In the genomic region with DNA sequence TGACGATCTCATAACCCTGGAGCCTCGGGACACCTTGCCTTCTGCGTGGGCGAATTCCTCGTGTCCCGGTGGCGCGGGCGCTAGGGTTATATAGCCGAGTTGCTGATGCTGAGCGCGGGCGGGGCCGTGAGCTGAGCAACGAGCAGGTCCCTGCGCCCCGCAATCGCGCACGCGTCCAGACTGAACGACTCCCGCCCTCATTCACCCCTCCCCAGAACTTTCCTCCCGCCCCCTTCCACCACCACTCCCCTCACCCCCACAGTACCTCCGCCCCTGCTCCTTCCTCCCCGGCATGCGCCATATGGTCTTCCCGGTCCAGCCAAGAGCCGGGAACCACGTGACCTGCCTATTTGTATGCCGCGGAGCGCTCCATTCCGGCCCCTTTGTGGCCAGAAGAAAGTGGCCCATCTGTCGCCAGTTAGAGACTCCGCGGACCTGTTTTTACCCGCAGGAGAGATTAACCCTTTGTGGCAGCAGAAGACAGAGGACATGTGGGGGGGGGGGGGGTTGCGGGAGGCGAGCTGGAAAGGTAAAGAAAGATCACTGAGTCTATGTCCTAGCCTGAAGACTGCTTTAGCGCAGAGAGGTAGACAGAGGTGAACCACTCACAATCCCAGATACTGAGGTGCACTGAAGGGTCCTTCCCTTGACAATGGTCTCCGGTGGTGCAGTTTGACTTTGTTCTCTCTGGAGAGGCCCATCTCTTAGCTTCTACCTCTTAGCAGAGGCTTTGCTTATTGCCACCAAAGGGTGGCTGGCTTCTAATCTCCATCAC, we compare ENCODE assay signal across 8 mouse cellular contexts. TPM values are rescaled to one million over a fixed set of nuclear protein-coding genes. Genes with fewer than 3 reads are reported as not detected.
DNase-seq lines count a peak whose midpoint lies in the region; ATAC-seq and TF ChIP-seq lines count a peak whose summit lies in the region.

A gene (minus strand): TSS at position 177 of the 775 bp plus-strand sequence.
A gene (minus strand): TSS at position 211 of the 775 bp plus-strand sequence.

- no peaks in the 10 kb centered on the region for H3K9me3 ChIP-seq in E14TG2a.4 (ENCODE audit: low read length)
- no peaks in the 10 kb centered on the region for H3K9me3 ChIP-seq in forebrain, embryonic 10.5 days
- H3K9me3 ChIP-seq in midbrain, embryonic 13.5 days = no peaks in the 10 kb centered on the region

- TF ChIP-seq CTCF in E14TG2a.4 (conservative IDR thresholded peaks at IDR 0.05; ENCODE audit: low read length) = no peak

- H3K36me3 ChIP-seq in E14TG2a.4 (ENCODE audit: insufficient read depth, low read length) = peaks cover 10% of the 10 kb centered on the region; the same call in 1 of the 2 replicates
- no peaks in the 10 kb centered on the region for H3K36me3 ChIP-seq in forebrain, embryonic 10.5 days (replicated peaks)
- no peaks in the 10 kb centered on the region for H3K36me3 ChIP-seq in midbrain, embryonic 13.5 days

- H3K27ac ChIP-seq in forebrain, embryonic 10.5 days = peak within 1 kb of the TSS; percentile 70
- peak within 1 kb of the TSS; percentile 87 for H3K27ac ChIP-seq in midbrain, embryonic 13.5 days

- peaks cover 65% of the 10 kb centered on the region for H3K4me1 ChIP-seq in E14TG2a.4 (replicated peaks; ENCODE audit: low read depth, low read length)
- H3K4me1 ChIP-seq in forebrain, embryonic 10.5 days = peaks cover 64% of the 10 kb centered on the region
- H3K4me1 ChIP-seq in midbrain, embryonic 13.5 days (replicated peaks) = peaks cover 57% of the 10 kb centered on the region

- H3K9ac ChIP-seq in midbrain, embryonic 13.5 days (replicated peaks) = peak within 1 kb of the TSS; percentile 76

- H3K4me2 ChIP-seq in midbrain, embryonic 13.5 days (replicated peaks) = peak within 1 kb of the TSS; percentile 72

- peaks cover 46% of the 10 kb centered on the region for H3K27me3 ChIP-seq in E14TG2a.4 (ENCODE audit: insufficient read depth, low read length)
- H3K27me3 ChIP-seq in forebrain, embryonic 10.5 days (ENCODE audit: poor library complexity, severe bottlenecking) = peaks cover 100% of the 10 kb centered on the region
- H3K27me3 ChIP-seq in midbrain, embryonic 13.5 days = peaks cover 53% of the 10 kb centered on the region

- peak within 1 kb of the TSS; percentile 74 for H3K4me3 ChIP-seq in E14TG2a.4 (replicated peaks; ENCODE audit: low read length)
- H3K4me3 ChIP-seq in forebrain, embryonic 10.5 days = peak within 1 kb of the TSS; percentile 52
- peak within 1 kb of the TSS; percentile 54 for H3K4me3 ChIP-seq in midbrain, embryonic 13.5 days (replicated peaks)

- DNase-seq in ZHBTc4 (ENCODE audit: low read depth, low spot score) = peak; percentile 81
- peak; percentile 83 for DNase-seq in forebrain, embryonic 10.5 days (ENCODE audit: extremely low spot score, low spot score)
- DNase-seq in layer of hippocampus, postnatal 10 days (ENCODE audit: low spot score in 2 of 2) = peak; percentile 74 to 82
- no peak for DNase-seq in thymus, adult 18-20 months
- DNase-seq in lung, postnatal 25 days (ENCODE audit: low spot score) = no peak
- DNase-seq in adipocyte (ENCODE audit: low spot score) = no peak

- WGBS in forebrain, embryonic 10.5 days = under 1% methylated on average over 42 of the region's 42 CpGs
- under 1% methylated on average over 42 of the region's 42 CpGs for WGBS in midbrain, embryonic 13.5 days

- peak; percentile 91 for ATAC-seq in midbrain, embryonic 13.5 days

RNA-seq across cellular contexts. Expression of the first gene that starts in this region (rescaled TPM):
- 10.1 and 13.2 TPM in 2 replicates for polyA plus RNA-seq in forebrain, embryonic 10.5 days (2016; fragmentation: Nextera tagmentation; extraction: Ambion mirVana)
- 10 to 100 TPM; 56.3 to 66.3 TPM for total RNA-seq in layer of hippocampus, postnatal 10 days (2021)
- 38.5 and 38.8 TPM in 2 replicates for polyA plus RNA-seq in midbrain, embryonic 13.5 days (2015; fragmentation: Nextera tagmentation; extraction: Ambion mirVana)

RNA-seq across cellular contexts. Expression of the second gene that starts in this region (rescaled TPM):
- polyA plus RNA-seq in forebrain, embryonic 10.5 days (2016; fragmentation: Nextera tagmentation; extraction: Ambion mirVana) = 0.86 and 1.3 TPM in 2 replicates
- total RNA-seq in layer of hippocampus, postnatal 10 days (2021) = 1 to 10 TPM; 3.4 to 4.7 TPM
- polyA plus RNA-seq in midbrain, embryonic 13.5 days (2015; fragmentation: Nextera tagmentation; extraction: Ambion mirVana) = 1.6 and 2.6 TPM in 2 replicates

Comparison
In these comparisons a context has a peak if more than half of its experiments do, and no peak if none do; other contexts are left out.
1. DNase-seq: peak in ZHBTc4 (single experiment), forebrain, embryonic 10.5 days (single experiment) and layer of hippocampus, postnatal 10 days (2 of 2); none in thymus, adult 18-20 months (0 of 2), lung, postnatal 25 days (single experiment) and adipocyte (single experiment).
2. Peak in every context shown above with its lines, with median percentiles within 50 percentile points of each other: H3K4me3 ChIP-seq.